Mouse (Mus musculus) thymus, postnatal 0 days (tissue): ENCODE results near the gene Acad11. TPM values are rescaled to one million over a fixed set of nuclear protein-coding genes. Genes with fewer than 3 reads are reported as not detected.
A peak's percentile ranks its signal among the peaks of the same experiment; 100 is the strongest.

ENCODE experiments used
- DNase-seq: peaks from one replicate; pipeline ENCODE4 v3.0.0-alpha.2; 2015; ENCODE audit warnings: low spot score
- polyA plus RNA-seq: library from polyadenylated mRNA; unstranded; fragments of >200 nt; fragmentation: Nextera tagmentation; extraction: Ambion mirVana; gene quantifications from 2 replicates; pipeline ENCODE4 v1.2.1, GENCODE M21; 2015

The Acad11 gene
- polyA plus RNA-seq, 1 experiment from 2014 or later, result 13.8 TPM

- DNase-seq, result peak; percentile 61
Measured at GRCm38 (mm10) chr9:104079379-104079778, 16.2 kb downstream of the Acad11 start.

GRCm38 (mm10) chr9:104080038-104080437, 16.9 kb downstream of the Acad11 start:
- no peak for DNase-seq

- no peak for DNase-seq
Measured at GRCm38 (mm10) chr9:104085730-104086429, 22.7 kb downstream of the Acad11 start.

GRCm38 (mm10) chr9:104088555-104088954, 25.4 kb downstream of the Acad11 start:
- no peak for DNase-seq

DNA sequence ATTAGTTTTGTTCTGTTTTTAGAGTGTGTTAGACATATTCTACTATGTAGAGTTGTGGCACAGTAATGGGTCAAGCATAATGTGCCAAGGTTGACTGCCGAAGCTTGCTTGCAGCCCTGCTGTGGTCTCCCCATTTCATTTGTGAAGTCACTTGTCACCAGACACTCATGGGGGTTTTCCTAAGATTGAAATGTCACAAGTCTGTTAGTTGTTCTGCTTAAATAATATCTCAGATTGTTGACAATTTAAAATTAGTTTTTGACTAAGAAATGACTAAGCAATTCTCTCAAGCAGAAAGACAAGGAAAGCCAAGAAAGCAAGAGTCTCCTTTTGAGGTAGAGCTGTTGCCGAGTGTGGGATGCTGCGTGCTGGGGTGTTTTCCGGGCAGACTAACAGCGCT, 29.8 kb downstream of the Acad11 start:
- no peak for DNase-seq

DNA sequence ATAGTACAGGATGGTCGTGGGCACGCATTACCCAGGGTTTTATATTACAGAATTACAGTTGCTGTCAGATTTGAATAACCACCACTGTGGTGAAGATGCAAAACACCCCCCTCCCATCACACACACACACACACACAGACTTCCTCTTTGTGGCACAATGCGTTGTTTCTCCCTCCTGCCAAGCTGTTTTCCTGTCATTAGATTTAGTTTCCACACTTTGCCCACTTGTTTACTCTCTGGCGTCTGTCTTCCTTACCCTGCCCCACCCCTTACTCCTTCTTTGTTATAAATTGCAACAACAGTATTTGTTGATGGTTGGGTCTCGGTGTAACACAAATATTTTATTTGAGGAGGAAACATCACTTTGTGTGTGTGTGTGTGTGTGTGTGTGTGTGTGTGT, 35.1 kb downstream of the Acad11 start:
- DNase-seq, result no peak

DNA sequence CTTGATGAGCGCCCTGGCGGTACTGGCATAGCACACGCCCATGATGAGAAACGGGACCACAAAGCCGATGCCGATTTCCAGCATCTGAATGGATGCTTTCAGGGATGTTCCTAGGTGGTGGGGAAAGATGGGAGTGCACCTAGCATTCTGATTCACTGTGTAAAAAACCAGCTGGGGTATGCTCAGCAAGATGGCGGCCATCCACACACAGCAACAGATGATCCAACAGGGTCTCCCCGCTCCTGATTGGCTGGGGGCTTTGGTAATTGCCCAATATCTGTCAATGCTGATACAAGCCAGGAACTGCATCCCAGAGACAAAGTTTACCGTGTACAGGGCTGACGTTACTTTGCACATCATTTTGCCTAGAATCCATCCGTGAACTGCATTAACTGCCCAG, 35.9 kb downstream of the Acad11 start:
- no peak for DNase-seq

DNA sequence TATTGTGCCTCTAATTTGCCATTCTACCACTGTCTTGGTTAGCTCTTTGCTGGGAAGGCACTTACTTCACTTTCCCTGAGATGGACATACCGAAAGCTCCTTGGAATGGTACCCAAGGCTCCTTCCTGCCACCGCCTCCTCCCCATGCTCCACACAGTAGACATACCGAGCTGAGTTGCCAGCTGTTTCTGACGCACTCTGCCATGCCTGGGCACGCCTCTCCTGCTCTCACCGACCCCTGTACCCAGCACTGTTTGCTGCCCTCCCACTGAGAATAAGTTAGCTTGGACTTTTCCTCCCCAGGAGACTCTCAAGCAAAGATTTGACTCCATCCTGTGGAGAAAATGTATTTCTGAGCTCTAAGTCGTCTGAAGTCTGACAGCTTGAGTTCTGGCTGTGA, 37.6 kb downstream of the Acad11 start:
- DNase-seq, result no peak

GRCm38 (mm10) chr9:104101458-104101857, 38.3 kb downstream of the Acad11 start:
- DNase-seq, result no peak

- DNase-seq, result no peak
Measured at GRCm38 (mm10) chr9:104102301-104102700, 39.1 kb downstream of the Acad11 start.

DNA sequence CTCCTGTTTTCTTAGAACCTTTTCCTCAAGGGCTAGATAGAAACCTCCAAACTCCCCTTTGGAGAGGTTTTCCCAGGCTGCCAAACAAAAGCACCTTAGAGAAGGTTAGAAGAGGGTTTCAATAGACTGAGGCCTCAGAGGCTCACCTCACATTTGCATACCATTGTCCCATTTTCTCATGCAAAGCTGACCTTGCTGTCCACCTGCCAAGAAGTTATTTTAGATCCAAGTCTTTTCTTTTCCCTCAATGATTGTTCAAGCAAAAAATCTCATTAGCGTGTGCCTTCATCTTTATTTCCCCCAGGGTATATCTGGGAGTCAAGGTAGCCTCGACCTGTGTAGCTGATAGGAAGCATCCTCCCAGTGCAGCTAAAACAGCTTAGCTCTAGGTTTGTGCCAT, 39.7 kb downstream of the Acad11 start:
- no peak for DNase-seq

DNA sequence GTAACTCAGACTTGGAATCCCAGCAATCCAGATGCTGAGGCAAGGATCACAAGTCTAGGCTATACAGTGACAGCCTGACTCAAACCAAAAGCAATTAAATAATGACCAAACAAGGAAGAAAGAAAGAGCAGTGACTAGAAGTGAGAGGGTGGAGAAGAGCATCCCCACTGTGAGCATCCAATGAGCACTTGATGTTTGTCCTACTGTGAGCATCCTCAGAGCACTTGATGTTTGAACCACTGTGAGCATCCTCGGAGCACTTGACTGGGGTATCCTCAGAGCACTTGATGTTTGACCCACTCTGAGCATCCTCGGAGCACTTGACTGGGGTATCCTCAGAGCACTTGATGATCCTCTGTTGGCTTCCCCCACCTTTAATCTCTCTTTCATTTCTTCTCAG, 41.8 kb downstream of the Acad11 start:
- DNase-seq, result no peak

DNA sequence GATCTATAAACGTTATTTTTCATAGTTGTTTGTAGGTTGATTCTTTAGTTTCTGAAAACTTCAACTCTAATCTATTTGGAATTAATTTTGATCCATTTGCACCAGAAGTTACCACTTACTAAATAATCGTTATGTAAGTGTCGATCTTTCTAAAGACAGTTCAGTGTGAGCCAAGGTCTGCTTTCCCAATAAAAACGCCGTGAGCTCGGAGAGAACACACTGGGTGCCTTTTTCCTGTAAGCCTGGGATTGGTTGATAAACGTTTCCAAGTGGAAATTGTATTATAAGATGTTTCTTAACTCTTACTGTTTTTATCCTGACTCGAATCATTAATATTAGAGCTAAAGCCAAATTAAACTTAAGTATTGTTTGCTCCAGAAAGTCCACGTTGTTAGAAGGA, 43.8 kb downstream of the Acad11 start:
- DNase-seq, result no peak

DNA sequence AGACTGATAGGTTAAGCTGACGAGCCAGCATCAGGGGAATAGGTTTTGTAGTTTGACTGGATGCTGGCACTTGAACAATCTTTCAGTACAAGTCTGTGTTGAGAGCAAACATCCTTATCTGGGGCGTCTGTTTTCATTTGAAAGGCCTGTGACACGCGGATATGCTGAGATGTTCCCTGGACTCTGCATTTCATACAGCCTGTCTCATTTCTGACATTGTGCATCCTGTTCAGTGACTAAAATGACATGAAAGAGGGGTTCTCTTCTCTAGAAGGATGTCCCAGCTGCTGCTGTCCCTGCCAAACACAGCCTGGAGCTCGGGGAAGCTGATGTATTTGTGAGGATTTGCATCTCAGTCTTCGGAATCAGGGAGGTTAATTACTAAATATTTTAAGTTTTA, 44.3 kb downstream of the Acad11 start:
- no peak for DNase-seq

DNA sequence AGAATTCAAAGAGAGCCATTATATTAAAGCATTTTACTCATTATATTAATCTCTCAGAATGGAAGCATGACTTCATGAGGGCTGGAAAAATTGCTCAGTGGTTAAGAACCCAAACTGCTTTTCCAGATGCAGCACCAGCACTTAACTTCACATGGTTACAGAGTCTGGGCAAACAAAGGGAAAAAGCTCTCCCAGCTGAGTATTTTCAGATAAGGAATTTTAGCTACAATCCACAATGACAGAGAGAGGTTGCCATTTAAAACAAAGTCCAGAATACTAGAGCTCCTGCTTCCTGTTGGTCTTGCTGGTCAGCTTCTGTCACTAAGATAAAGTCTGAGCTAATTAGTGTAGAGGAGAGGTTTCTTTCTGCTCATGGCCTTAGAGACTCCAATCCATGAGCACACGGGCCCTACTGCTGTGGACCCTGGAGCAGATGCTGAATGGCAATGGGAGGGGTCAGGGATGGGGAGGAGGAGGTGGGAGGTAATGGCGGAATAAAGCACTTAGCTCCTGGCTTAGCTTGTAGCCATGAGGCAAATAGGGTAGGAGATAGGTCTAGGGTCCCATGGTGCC, 45.5 kb downstream of the Acad11 start:
- no peak for DNase-seq

GRCm38 (mm10) chr9:104109151-104109550, 46.0 kb downstream of the Acad11 start:
- DNase-seq, result no peak

GRCm38 (mm10) chr9:104123101-104123500, 59.9 kb downstream of the Acad11 start:
- DNase-seq, result no peak

DNA sequence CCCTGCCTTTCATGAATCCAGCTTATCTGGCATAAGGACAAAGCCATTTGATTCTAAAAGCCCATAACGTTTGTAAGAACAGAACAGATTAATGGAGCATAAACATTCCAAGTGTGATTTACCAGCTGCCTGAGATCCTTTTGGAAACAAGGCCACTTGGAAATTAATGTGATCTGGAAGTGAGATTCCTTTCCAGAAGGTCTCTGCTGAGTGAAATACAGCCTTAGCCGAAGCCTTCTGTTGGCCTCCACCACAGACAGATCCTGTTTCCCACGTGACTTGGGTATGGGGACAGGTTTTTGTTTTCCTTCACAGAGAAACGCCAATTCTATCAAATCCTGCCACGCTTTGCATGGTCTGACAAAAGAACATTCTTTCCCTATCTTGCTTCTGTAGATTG, 60.4 kb downstream of the Acad11 start:
- DNase-seq, result no peak

DNA sequence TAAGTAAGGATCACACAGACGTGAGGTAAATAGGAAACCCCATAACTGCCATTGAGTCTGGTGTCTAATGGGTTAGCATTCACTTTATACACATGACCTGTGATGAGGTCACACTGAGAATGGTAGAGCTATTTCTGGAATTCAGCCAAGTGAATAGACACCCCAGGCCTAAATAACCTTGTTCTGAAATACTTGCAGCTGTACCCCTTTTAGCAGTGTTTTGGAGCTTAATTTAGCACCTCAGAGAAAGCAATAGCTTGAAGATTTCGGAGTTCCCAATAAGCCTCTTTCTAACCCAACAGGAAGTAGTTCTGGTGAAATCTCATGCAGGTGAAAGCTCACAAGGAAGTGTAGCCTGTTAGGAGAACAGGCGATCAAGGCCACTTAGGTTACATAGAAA, 63.7 kb downstream of the Acad11 start, which contains the start of gene Ackr4:
Gene Ackr4 (minus strand): TSS at position 101 of the 400 bp plus-strand sequence.
- DNase-seq, result no peak

DNA sequence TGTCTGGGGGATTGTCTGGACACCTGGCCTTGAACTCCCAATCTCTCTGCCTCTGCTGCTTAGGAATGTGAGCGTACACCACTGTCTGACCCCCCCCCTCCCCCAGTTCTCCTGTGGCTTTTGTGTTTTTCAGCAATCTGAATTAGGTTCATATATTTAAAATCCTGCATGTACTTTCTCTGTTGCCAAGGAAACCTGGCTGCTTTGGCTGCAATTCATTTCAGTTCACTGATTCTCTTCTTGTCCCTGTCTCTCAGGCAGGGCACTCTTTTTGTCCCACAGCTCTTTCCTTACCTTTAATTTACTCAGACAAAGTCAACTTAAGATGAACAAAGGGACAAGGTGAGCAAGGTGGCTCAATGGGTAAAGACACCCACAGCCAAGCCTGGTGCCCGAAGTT, 64.9 kb downstream of the Acad11 start:
- no peak for DNase-seq

DNA sequence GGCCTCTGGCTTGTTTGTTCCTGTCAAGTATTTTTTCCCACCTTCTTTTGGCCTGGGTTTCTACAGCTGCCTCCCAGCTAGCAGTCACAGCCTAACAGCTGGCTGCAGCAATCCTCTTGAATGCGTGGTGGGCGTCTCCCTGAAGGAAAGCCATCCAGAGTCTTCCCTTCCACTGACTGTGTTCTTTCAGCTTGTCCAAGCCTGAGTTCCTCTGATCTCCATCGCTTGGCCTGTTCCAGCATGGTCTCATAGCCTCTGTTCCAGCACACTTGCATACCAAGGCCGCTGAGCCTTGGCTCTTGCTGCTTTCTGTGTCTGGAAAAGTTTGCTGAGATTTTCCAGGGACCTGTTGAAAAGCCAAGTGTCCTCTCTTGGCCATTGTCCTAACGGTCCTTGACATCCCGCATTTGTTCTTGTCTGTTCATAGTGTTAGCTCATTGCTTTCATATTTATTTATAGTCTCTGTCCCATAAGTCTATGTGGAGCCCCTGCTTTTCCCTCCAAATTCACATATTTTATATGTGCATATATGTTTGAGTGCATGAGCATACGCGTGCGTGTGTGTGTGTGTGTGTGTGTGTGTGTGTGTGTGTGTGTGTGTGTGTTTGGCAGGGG, 67.1 kb downstream of the Acad11 start:
- no peak for DNase-seq

DNA sequence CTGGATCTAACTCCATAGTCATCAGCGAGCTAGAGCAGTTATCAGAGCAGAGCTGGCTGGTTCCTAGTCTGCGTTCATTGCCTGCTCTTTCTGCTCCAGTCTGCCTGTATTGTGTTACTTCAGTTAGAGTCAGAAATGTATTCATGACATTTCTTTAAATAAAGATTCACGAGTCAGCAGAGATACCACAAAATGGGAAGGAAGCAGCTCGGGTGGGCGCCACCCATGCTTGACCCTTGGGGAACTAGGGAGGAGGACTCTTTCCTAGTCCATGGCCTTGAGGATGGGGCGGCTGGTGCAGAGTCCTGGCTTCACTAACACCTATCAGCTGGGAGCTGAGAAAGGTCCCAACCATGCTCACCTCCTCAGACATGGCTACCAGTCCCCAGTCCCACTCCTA, 77.2 kb downstream of the Acad11 start:
- DNase-seq, result no peak

GRCm38 (mm10) chr9:104142805-104143204, 79.6 kb downstream of the Acad11 start:
- DNase-seq, result no peak
